Mouse (Mus musculus): Measurements from ENCODE around the gene Fmnl1. TPM values are rescaled to one million over a fixed set of nuclear protein-coding genes. Genes with fewer than 3 reads are reported as not detected.

Gene Fmnl1
- polyA plus RNA-seq, 1 experiment: 3.7 TPM

- H3K36me3 ChIP-seq (ENCODE audit: control insufficient read depth, insufficient read depth): no peaks in the 10 kb centered on the region
- H3K79me2 ChIP-seq (ENCODE audit: control insufficient read depth, insufficient read depth): no peaks in the 10 kb centered on the region
- H3ac ChIP-seq (ENCODE audit: control insufficient read depth, insufficient read length, low read depth): no peak overlapping the region
- TF ChIP-seq MYOD1 (IDR thresholded peaks at IDR 0.05; ENCODE audit: control insufficient read depth, insufficient read length, low read depth) (no peak), CTCF (IDR thresholded peaks at IDR 0.05; ENCODE audit: control insufficient read depth, insufficient read depth, insufficient read length) (no peak), MAX (IDR thresholded peaks at IDR 0.05) (no peak), MYOG (IDR thresholded peaks at IDR 0.05; ENCODE audit: control insufficient read depth, extremely low read depth, insufficient read length) (no peak), CEBPB (IDR thresholded peaks at IDR 0.05; ENCODE audit: low read depth) (no peak), USF1 (IDR thresholded peaks at IDR 0.05; ENCODE audit: low read depth) (no peak), FOSL1 (IDR thresholded peaks at IDR 0.05; ENCODE audit: insufficient read depth, low read length, poor library complexity, severe bottlenecking) (no peak)
- no peak overlapping the region for H3K4me3 ChIP-seq (ENCODE audit: insufficient read depth, poor library complexity, severe bottlenecking)
- no peaks in the 10 kb centered on the region for H3K79me3 ChIP-seq (ENCODE audit: low read depth)
- peaks cover 7% of the 10 kb centered on the region for H3K27me3 ChIP-seq (ENCODE audit: control insufficient read depth, insufficient read depth, insufficient read length)
Measured at GRCm38 (mm10) chr11:103198911-103199803, 28.2 kb downstream of the Fmnl1 start.

- H3K27me3 ChIP-seq (ENCODE audit: control insufficient read depth, insufficient read depth, insufficient read length): peaks cover 7% of the 10 kb centered on the region
Measured at GRCm38 (mm10) chr11:103201664-103202063, 30.8 kb downstream of the Fmnl1 start.

GRCm38 (mm10) chr11:103202376-103202775 lies 31.5 kb downstream of the Fmnl1 start:
- H3K79me3 ChIP-seq (ENCODE audit: low read depth): no peaks in the 10 kb centered on the region
- no peaks in the 10 kb centered on the region for H3K79me2 ChIP-seq (ENCODE audit: control insufficient read depth, insufficient read depth)
- no peaks in the 10 kb centered on the region for H3K36me3 ChIP-seq (ENCODE audit: control insufficient read depth, insufficient read depth)
- TF ChIP-seq CTCF (IDR thresholded peaks at IDR 0.05; ENCODE audit: control insufficient read depth, insufficient read depth, insufficient read length): no peak
- no peak for TF ChIP-seq USF1 (IDR thresholded peaks at IDR 0.05; ENCODE audit: low read depth)
- no peak for TF ChIP-seq MAX (IDR thresholded peaks at IDR 0.05)
- no peak for TF ChIP-seq CEBPB (IDR thresholded peaks at IDR 0.05; ENCODE audit: low read depth)
- no peak for TF ChIP-seq MYOD1 (IDR thresholded peaks at IDR 0.05; ENCODE audit: control insufficient read depth, insufficient read length, low read depth)
- TF ChIP-seq MYOG (IDR thresholded peaks at IDR 0.05; ENCODE audit: control insufficient read depth, extremely low read depth, insufficient read length): no peak
- no peak for TF ChIP-seq FOSL1 (IDR thresholded peaks at IDR 0.05; ENCODE audit: insufficient read depth, low read length, poor library complexity, severe bottlenecking)
- peaks cover 7% of the 10 kb centered on the region for H3K27me3 ChIP-seq (ENCODE audit: control insufficient read depth, insufficient read depth, insufficient read length)
- no peak overlapping the region for H3ac ChIP-seq (ENCODE audit: control insufficient read depth, insufficient read length, low read depth)
- no peak overlapping the region for H3K4me3 ChIP-seq (ENCODE audit: insufficient read depth, poor library complexity, severe bottlenecking)

More at GRCm38 (mm10) chr11:103201664-103202063, 30.8 kb downstream of the Fmnl1 start:
- Histone ChIP-seq H3K79me3 (ENCODE audit: low read depth) (no peaks in the 10 kb centered on the region), H3ac (ENCODE audit: control insufficient read depth, insufficient read length, low read depth) (no peak overlapping the region), H3K79me2 (ENCODE audit: control insufficient read depth, insufficient read depth) (no peaks in the 10 kb centered on the region), H3K4me3 (ENCODE audit: insufficient read depth, poor library complexity, severe bottlenecking) (no peak overlapping the region), H3K36me3 (ENCODE audit: control insufficient read depth, insufficient read depth) (no peaks in the 10 kb centered on the region)
- TF ChIP-seq MYOD1 (IDR thresholded peaks at IDR 0.05; ENCODE audit: control insufficient read depth, insufficient read length, low read depth) (no peak), CEBPB (IDR thresholded peaks at IDR 0.05; ENCODE audit: low read depth) (no peak), MYOG (IDR thresholded peaks at IDR 0.05; ENCODE audit: control insufficient read depth, extremely low read depth, insufficient read length) (no peak), MAX (IDR thresholded peaks at IDR 0.05) (peak; percentile 52), USF1 (IDR thresholded peaks at IDR 0.05; ENCODE audit: low read depth) (no peak), CTCF (IDR thresholded peaks at IDR 0.05; ENCODE audit: control insufficient read depth, insufficient read depth, insufficient read length) (no peak), FOSL1 (IDR thresholded peaks at IDR 0.05; ENCODE audit: insufficient read depth, low read length, poor library complexity, severe bottlenecking) (no peak)

GRCm38 (mm10) chr11:103206203-103206602 lies 35.3 kb downstream of the Fmnl1 start:
- TF ChIP-seq CEBPB (IDR thresholded peaks at IDR 0.05; ENCODE audit: low read depth): no peak
- TF ChIP-seq CTCF (IDR thresholded peaks at IDR 0.05; ENCODE audit: control insufficient read depth, insufficient read depth, insufficient read length): no peak
- TF ChIP-seq FOSL1 (IDR thresholded peaks at IDR 0.05; ENCODE audit: insufficient read depth, low read length, poor library complexity, severe bottlenecking): no peak
- no peak for TF ChIP-seq USF1 (IDR thresholded peaks at IDR 0.05; ENCODE audit: low read depth)
- no peak for TF ChIP-seq MYOD1 (IDR thresholded peaks at IDR 0.05; ENCODE audit: control insufficient read depth, insufficient read length, low read depth)
- no peak for TF ChIP-seq MAX (IDR thresholded peaks at IDR 0.05)
- no peak for TF ChIP-seq MYOG (IDR thresholded peaks at IDR 0.05; ENCODE audit: control insufficient read depth, extremely low read depth, insufficient read length)
- no peaks in the 10 kb centered on the region for H3K36me3 ChIP-seq (ENCODE audit: control insufficient read depth, insufficient read depth)
- H3K4me3 ChIP-seq (ENCODE audit: insufficient read depth, poor library complexity, severe bottlenecking): no peak overlapping the region
- no peak overlapping the region for H3ac ChIP-seq (ENCODE audit: control insufficient read depth, insufficient read length, low read depth)
- H3K79me3 ChIP-seq (ENCODE audit: low read depth): no peaks in the 10 kb centered on the region
- no peaks in the 10 kb centered on the region for H3K27me3 ChIP-seq (ENCODE audit: control insufficient read depth, insufficient read depth, insufficient read length)
- H3K79me2 ChIP-seq (ENCODE audit: control insufficient read depth, insufficient read depth): no peaks in the 10 kb centered on the region

GRCm38 (mm10) chr11:103208458-103208857 lies 37.6 kb downstream of the Fmnl1 start, which contains the start of gene 1700023F06Rik:
TSS of gene 1700023F06Rik (minus strand) at chr11:103208558.
- H3K36me3 ChIP-seq (ENCODE audit: control insufficient read depth, insufficient read depth): no peaks in the 10 kb centered on the region
- no peaks in the 10 kb centered on the region for H3K79me2 ChIP-seq (ENCODE audit: control insufficient read depth, insufficient read depth)
- no peaks in the 10 kb centered on the region for H3K79me3 ChIP-seq (ENCODE audit: low read depth)
- TF ChIP-seq CEBPB (IDR thresholded peaks at IDR 0.05; ENCODE audit: low read depth): no peak
- TF ChIP-seq USF1 (IDR thresholded peaks at IDR 0.05; ENCODE audit: low read depth): no peak
- TF ChIP-seq MYOG (IDR thresholded peaks at IDR 0.05; ENCODE audit: control insufficient read depth, extremely low read depth, insufficient read length): no peak
- no peak for TF ChIP-seq MAX (IDR thresholded peaks at IDR 0.05)
- no peak for TF ChIP-seq MYOD1 (IDR thresholded peaks at IDR 0.05; ENCODE audit: control insufficient read depth, insufficient read length, low read depth)
- TF ChIP-seq FOSL1 (IDR thresholded peaks at IDR 0.05; ENCODE audit: insufficient read depth, low read length, poor library complexity, severe bottlenecking): no peak
- no peak for TF ChIP-seq CTCF (IDR thresholded peaks at IDR 0.05; ENCODE audit: control insufficient read depth, insufficient read depth, insufficient read length)
- H3ac ChIP-seq (ENCODE audit: control insufficient read depth, insufficient read length, low read depth): no peak within 1 kb of the TSS
- H3K27me3 ChIP-seq (ENCODE audit: control insufficient read depth, insufficient read depth, insufficient read length): no peaks in the 10 kb centered on the region
- H3K4me3 ChIP-seq (ENCODE audit: insufficient read depth, poor library complexity, severe bottlenecking): no peak within 1 kb of the TSS

Measured in C2C12 (cell line).